Comparison of ENCODE assay signal across 12 mouse cellular contexts in genomic region chr6:22019637-22020036, GRCm38 (mm10). TPM values are rescaled to one million over a fixed set of nuclear protein-coding genes. Genes with fewer than 3 reads are reported as not detected.
DNase-seq lines count a peak whose midpoint lies in the region; ATAC-seq and TF ChIP-seq lines count a peak whose summit lies in the region.
"Had no signal": no experiment of that assay in that cellular context is flagged by ENCODE, and none has a peak within 500 bp of the region (broad histone marks: within the 10 kb centered on the region; RNA-seq: fewer than 3 reads in every experiment).

No protein-coding gene starts in this region.

- no peak overlapping the region for H3K4me2 ChIP-seq in heart, embryonic 13.5 days
- no peak overlapping the region for H3K4me2 ChIP-seq in limb, embryonic 12.5 days
- H3K4me2 ChIP-seq: forebrain, embryonic 13.5 days had no signal

- no peak overlapping the region for H3K9ac ChIP-seq in heart, adult 2 months (ENCODE audit: low read depth, low read length)
- H3K9ac ChIP-seq in heart, embryonic 13.5 days, result 0 out of 2 replicates have a peak overlapping the region, but pooled peaks have one; percentile 38
- H3K9ac ChIP-seq in limb, embryonic 12.5 days (replicated peaks), result no peak overlapping the region
- H3K9ac ChIP-seq: forebrain, embryonic 13.5 days had no signal

- TF ChIP-seq EP300 in heart, adult 2 months (IDR thresholded peaks at IDR 0.05; ENCODE audit: insufficient read depth, low read depth, low read length), result peak; percentile 87

- no peaks in the 10 kb centered on the region for H3K9me3 ChIP-seq in heart, embryonic 13.5 days
- H3K9me3 ChIP-seq in limb, embryonic 12.5 days, result no peaks in the 10 kb centered on the region
- H3K9me3 ChIP-seq: forebrain, embryonic 13.5 days had no signal

- peak overlapping the region; percentile 1; the same call in 1 of the 2 replicates for H3K4me3 ChIP-seq in heart, adult 2 months
- no peak overlapping the region for H3K4me3 ChIP-seq in heart, embryonic 13.5 days
- no peak overlapping the region for H3K4me3 ChIP-seq in limb, embryonic 12.5 days (replicated peaks)
- H3K4me3 ChIP-seq: forebrain, embryonic 13.5 days had no signal

- H3K27ac ChIP-seq in heart, adult 2 months, result peak overlapping the region; percentile 82
- H3K27ac ChIP-seq in heart, embryonic 13.5 days (replicated peaks), result peak overlapping the region; percentile 51; the same call in 1 of the 2 replicates
- H3K27ac ChIP-seq in limb, embryonic 12.5 days, result peak overlapping the region; percentile 71; the same call in 1 of the 2 replicates
- H3K27ac ChIP-seq: forebrain, embryonic 13.5 days; hindbrain, postnatal 0 days had no signal

- ATAC-seq in heart, embryonic 13.5 days (ENCODE audit: extremely low read depth, insufficient number of reproducible peaks, low FRiP score, low TSS enrichment), result no peak
- ATAC-seq in limb, embryonic 12.5 days (ENCODE audit: insufficient number of reproducible peaks, insufficient read depth, low FRiP score, low TSS enrichment, low read depth), result no peak
- ATAC-seq: forebrain, embryonic 13.5 days; hindbrain, postnatal 0 days had no signal

- H3K4me1 ChIP-seq in heart, adult 2 months (ENCODE audit: control insufficient read depth, insufficient read depth, low read length), result peaks cover 19% of the 10 kb centered on the region
- peaks cover 18% of the 10 kb centered on the region for H3K4me1 ChIP-seq in heart, embryonic 13.5 days
- H3K4me1 ChIP-seq in limb, embryonic 12.5 days (replicated peaks), result peaks cover 48% of the 10 kb centered on the region
- H3K4me1 ChIP-seq: forebrain, embryonic 13.5 days had no signal

- intact Hi-C loops in heart, adult 2 months (cut with DNase I), result loop anchor here (1.0 to 2.0 kb wide), 3 partner anchors 17 to 34 kb away; partner anchors contain the start of gene Cped1
- intact Hi-C loops in heart, postnatal 25 days (cut with DNase I), result loop anchor here (1.0 kb wide), 1 partner anchor 33 kb away; no protein-coding TSS in a partner anchor
- intact Hi-C loops in left cerebral cortex, postnatal 14 days (cut with DNase I), result no loop called here

- DNase-seq in heart, adult 2 months, result peak; percentile 63 to 71
- DNase-seq in heart, postnatal 25 days (ENCODE audit: low spot score), result no peak
- peak; percentile 52 for DNase-seq in adipocyte (ENCODE audit: low spot score)
- DNase-seq in spleen, postnatal 14 days (ENCODE audit: low spot score in 2 of 2), result no peak
- no peak for DNase-seq in left cerebral cortex, postnatal 14 days (ENCODE audit: low spot score in 2 of 2)
- DNase-seq in thymus, postnatal 14 days, result no peak
- DNase-seq: cerebellum, postnatal 36 days; right cerebral cortex, postnatal 4 days had no signal

- no peak for TF ChIP-seq POLR2A in heart, adult 2 months (IDR thresholded peaks at IDR 0.05; ENCODE audit: insufficient read depth, low read depth, low read length)

- no peaks in the 10 kb centered on the region for H3K27me3 ChIP-seq in heart, adult 2 months (ENCODE audit: control insufficient read depth, insufficient read depth, low read length)
- no peaks in the 10 kb centered on the region for H3K27me3 ChIP-seq in heart, embryonic 13.5 days (replicated peaks)
- no peaks in the 10 kb centered on the region for H3K27me3 ChIP-seq in limb, embryonic 12.5 days
- H3K27me3 ChIP-seq: forebrain, embryonic 13.5 days had no signal

- H3K36me3 ChIP-seq in heart, adult 2 months (ENCODE audit: control insufficient read depth, insufficient read depth, low read length), result peaks cover 33% of the 10 kb centered on the region
- H3K36me3 ChIP-seq in heart, embryonic 13.5 days, result no peaks in the 10 kb centered on the region
- H3K36me3 ChIP-seq in limb, embryonic 12.5 days, result peaks cover 11% of the 10 kb centered on the region

- WGBS in heart, adult 2 months, result 7% methylated on average over 10 of the region's 10 CpGs
- WGBS in heart, embryonic 13.5 days, result 37% methylated on average over 10 of the region's 10 CpGs
- WGBS in limb, embryonic 12.5 days, result 29% methylated on average over 10 of the region's 10 CpGs

- no peak for TF ChIP-seq CTCF in heart, adult 2 months (IDR thresholded peaks at IDR 0.05)

- peaks cover 1% of the 10 kb centered on the region; the same call in 1 of the 2 replicates for H3K79me2 ChIP-seq in heart, adult 2 months (replicated peaks; ENCODE audit: control insufficient read depth, insufficient read depth, low read length)

RNA-seq across cellular contexts. Expression of gene Cped1, which starts 33.9 kb away (rescaled TPM):
- total RNA-seq in heart, adult 2 months (2021), result 10 to 100 TPM; 23.0 to 23.3 TPM
- polyA plus RNA-seq in heart, adult 2 months (2012; rRNA removed), result 6.9 and 13.5 TPM in 2 replicates
- total RNA-seq in heart, postnatal 25 days (2021), result 10 to 100 TPM; 18.0 to 22.8 TPM
- 5.8 and 6.0 TPM in 2 replicates for polyA plus RNA-seq in heart, embryonic 13.5 days (2015; fragmentation: Nextera tagmentation; extraction: Ambion mirVana)
- polyA plus RNA-seq in limb, embryonic 12.5 days (2016; fragmentation: Nextera tagmentation; extraction: Ambion mirVana), result 62.3 and 67.7 TPM in 2 replicates
- 1 to 10 TPM; 2.2 to 3.1 TPM for total RNA-seq in left cerebral cortex, postnatal 14 days (2021)

Comparison
In these comparisons a context has a peak if more than half of its experiments do, and no peak if none do; other contexts are left out.
1. DNase-seq: peak in heart, adult 2 months (2 of 2) and adipocyte (single experiment); none in heart, postnatal 25 days (single experiment), spleen, postnatal 14 days (0 of 2), left cerebral cortex, postnatal 14 days (0 of 2) and thymus, postnatal 14 days (single experiment).
2. RNA of gene Cped1, which starts 33.9 kb away (total RNA-seq): 23.0 to 23.3 TPM in heart, adult 2 months and 18.0 to 22.8 TPM in heart, postnatal 25 days; 2.2 to 3.1 TPM in left cerebral cortex, postnatal 14 days; every median in the first group is over 4 times any median in the second.
3. Peak in every context shown above with its lines, with median percentiles within 50 percentile points of each other: H3K27ac ChIP-seq.